Mouse (Mus musculus) cerebellum, postnatal 36 days (tissue): ENCODE results near the gene Olfr304.
"Not testable (repeated sequence)": the region's sequence is repeated elsewhere in the genome, so short reads cannot be mapped to it uniquely, and the experiment has no call there.

ENCODE experiments used
- DNase-seq, 2 experiments: peaks; one replicate each; pipeline ENCODE4 v3.0.0; 2021 to 2022; ENCODE audit warnings: mixed read lengths in 2 of 2

Gene Olfr304

GRCm38 (mm10) chr7:86386558-86386957 lies at the start of gene Olfr304:
Gene Olfr304 (minus strand): TSS chr7:86386658.
- DNase-seq: no peak

DNA sequence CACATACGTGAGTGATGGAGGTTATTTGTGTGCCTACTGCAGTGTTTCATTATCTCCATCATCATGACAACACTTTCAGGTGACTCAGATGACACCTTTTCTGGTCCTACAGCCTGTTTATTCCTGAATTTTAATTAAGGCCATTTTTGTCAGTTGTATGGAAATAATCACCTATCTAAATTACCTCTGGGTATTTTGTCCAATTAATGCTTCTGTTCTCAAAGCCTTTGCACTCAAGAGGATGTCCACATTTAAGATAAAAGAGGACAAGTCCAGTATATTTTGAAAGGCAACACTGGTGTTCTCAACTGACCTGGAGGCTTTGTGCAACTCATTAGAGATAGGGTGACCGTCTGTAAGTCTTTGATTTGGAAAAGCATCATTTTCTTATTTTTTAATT lies 17.1 kb upstream of the Olfr304 start, which contains the start of gene Olfr301:
Olfr301 (plus strand) TSS at position 301 of the 400 bp plus-strand sequence.
- DNase-seq: no peak

DNA sequence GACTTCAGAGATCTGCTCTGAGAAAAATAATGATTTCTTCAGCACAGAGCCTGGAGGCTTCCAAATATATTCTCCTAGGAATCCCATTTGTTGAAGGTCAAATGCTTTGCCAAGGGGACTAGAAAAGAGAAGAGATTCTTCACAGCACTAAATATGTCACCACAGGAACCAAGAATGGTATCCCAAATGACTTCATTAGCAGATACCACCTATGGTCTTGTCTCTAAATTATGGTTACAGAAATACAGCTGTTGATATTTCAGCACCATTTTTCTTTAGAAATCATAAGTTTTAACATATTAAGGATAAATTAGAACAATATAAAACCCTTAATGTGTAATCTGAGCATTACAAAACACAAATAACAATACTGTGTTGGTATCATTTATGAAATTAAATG lies 11.2 kb upstream of the Olfr304 start, which contains the start of gene Olfr303:
Olfr303 (minus strand) TSS at position 101 of the 400 bp plus-strand sequence.
- no peak for DNase-seq

- DNase-seq: no peak
These were observed 689 bp downstream of the Olfr304 start for GRCm38 (mm10) chr7:86385769-86386168.

DNA sequence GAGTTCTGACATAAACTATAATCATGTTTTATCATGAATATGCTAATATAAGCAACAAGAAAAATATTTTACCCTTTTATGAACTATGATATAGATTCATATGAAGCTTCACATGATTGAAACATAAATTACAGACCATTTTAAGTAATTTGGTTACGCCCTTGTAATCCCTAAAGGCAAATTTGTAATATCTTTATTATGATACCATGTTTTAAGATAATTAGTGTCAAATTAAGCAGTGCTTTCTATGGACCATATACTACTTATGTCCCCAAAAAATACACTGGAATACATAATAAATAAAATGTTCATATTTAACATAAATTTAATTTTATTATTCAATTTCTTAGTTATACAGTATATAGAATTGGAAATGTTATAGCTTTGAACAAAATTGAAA lies 19.6 kb downstream of the Olfr304 start, which contains the start of gene Olfr305:
Olfr305 (minus strand) TSS at position 101 of the 400 bp plus-strand sequence.
- no peak for DNase-seq

DNA sequence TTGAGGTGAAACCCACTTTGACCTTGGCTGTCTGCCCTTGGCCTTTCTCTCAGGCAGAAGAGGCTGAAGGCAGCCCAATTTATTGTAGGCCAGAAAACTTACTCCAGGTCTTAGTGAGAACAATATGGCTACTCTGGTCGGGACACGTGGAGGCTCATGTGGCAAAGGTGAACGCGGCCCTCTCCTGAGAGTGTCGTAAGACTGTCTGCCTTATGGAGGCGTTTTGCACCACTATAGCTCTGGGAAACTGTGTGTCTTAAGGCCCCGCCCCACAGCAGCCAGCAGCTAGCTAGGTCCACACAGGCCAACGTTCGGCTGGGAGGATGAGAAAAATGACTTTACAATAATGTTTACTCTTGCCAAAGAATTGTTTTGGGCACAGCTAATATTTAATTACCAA lies 40.2 kb downstream of the Olfr304 start:
- not testable (repeated sequence) for DNase-seq

DNA sequence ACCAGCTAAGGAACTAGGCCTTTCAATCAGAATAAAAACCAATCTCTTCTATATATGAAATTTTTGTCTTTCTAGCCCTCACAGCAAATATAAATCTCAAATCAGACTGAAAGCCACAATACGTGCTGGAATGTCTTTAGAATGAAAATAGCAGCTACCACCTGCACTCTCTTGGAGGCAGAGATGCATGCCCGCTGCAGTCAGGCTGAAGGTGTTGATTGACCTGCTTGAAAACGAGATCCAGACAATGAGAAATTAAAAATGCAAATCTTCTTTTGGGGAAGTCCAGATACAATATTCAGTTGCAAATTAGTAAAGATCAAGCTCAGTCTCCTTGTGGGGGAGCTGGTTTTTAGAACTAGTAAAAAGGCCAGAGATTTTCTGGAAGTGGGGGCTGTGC lies 42.2 kb downstream of the Olfr304 start:
- no peak for DNase-seq

GRCm38 (mm10) chr7:86342881-86343565 lies 43.4 kb downstream of the Olfr304 start:
- DNase-seq: no peak

GRCm38 (mm10) chr7:86337486-86337885 lies 49.0 kb downstream of the Olfr304 start, which contains the start of gene Olfr307:
Gene Olfr307 (minus strand): TSS chr7:86337586.
- DNase-seq: no peak
